Mouse (Mus musculus) erythroblast, embryonic 14.5 days (primary cell): ENCODE measurements around the gene Gm10337.

Source experiments
- GATA1 ChIP-seq: IDR thresholded peaks from 2 replicates; pipeline ENCODE4 v1.6.1; 2012; ENCODE audit warnings: low read length, inconsistent platforms, mixed read lengths
- TAL1 ChIP-seq: IDR thresholded peaks from 3 replicates; pipeline ENCODE4 v1.6.1; 2012; ENCODE audit warnings: low read length, inconsistent platforms, mixed read lengths

DNA sequence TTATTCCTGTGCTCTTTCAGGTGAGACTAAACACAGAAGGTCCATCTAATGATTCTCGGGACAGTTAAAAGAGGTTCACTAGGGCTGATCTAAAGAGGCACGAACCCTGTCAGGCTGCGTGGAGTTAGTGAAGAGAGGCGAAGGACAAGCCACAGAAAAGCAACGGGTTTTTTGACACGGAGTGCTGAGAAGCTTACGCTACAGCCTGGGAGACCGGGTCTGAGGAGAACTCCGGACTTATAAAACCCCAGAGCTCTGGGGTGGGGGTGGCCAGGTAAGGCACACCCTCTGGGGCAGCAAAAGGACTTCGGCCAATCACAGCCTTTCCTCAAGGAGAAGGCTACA is 14.1 kb downstream of the Gm10337 start:
- TF ChIP-seq TAL1 (no peak), GATA1 (no peak)
